7 mouse cellular contexts compared by ENCODE assay signal in the genomic region with DNA sequence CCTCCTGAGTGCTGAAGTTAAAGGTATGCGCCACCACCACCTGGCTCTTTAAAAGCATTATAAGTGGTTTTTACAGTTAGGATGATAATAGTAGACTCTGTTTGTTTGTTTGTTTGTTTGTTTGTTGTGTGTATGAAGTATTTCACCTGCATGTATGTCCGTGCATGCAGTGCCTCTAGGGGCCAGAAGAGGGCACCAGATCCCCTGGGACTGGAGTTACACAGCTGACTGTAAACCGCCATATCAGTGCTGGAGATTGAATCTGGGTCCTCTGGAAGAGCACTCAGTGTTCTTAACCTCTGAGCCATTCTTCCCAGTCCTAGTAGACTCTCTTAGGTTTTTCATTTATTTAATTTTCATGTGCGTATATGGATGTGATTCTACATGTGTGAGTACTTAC. TPM values are rescaled to one million over a fixed set of nuclear protein-coding genes. Genes with fewer than 3 reads are reported as not detected.
DNase-seq lines count a peak whose midpoint lies in the region; ATAC-seq and TF ChIP-seq lines count a peak whose summit lies in the region.

No protein-coding gene starts in this region.

- H3K36me3 ChIP-seq in kidney, adult 2 months (ENCODE audit: control insufficient read depth, insufficient read depth, low read length), result no peaks in the 10 kb centered on the region
- H3K36me3 ChIP-seq in MEL (ENCODE audit: control insufficient read depth in 1 of 2, insufficient read depth in 2 of 2, low read length in 2 of 2), result no peaks in the 10 kb centered on the region

- peak; percentile 25 for DNase-seq in kidney, adult 2 months
- no peak for DNase-seq in kidney, postnatal 14 days
- peak; percentile 64 for DNase-seq in MEL (ENCODE audit: low read depth, low spot score)
- DNase-seq in embryo, embryonic 11 days, result peak; percentile 14
- peak; percentile 21 to 33 for DNase-seq in spleen, postnatal 14 days (ENCODE audit: low spot score in 2 of 2)
- no peak for DNase-seq in left cerebral cortex, postnatal 36 days (ENCODE audit: low spot score in 2 of 2)

- ATAC-seq in inflammation-experienced regulatory T-cells, adult 6 months, result no peak

- H3K9me3 ChIP-seq in MEL (replicated peaks; ENCODE audit: insufficient read depth, low read length), result no peaks in the 10 kb centered on the region

- H3K4me1 ChIP-seq in kidney, adult 2 months (ENCODE audit: control insufficient read depth, insufficient read depth, low read length), result no peaks in the 10 kb centered on the region
- no peaks in the 10 kb centered on the region for H3K4me1 ChIP-seq in MEL (ENCODE audit: control insufficient read depth in 1 of 2, insufficient read depth in 2 of 2, low read length in 2 of 2)

- H3K27ac ChIP-seq in kidney, adult 2 months (ENCODE audit: insufficient read depth, low read depth, low read length), result no peak overlapping the region
- no peak overlapping the region for H3K27ac ChIP-seq in MEL (ENCODE audit: control insufficient read depth, low read depth, low read length)

- no peaks in the 10 kb centered on the region for H3K27me3 ChIP-seq in kidney, adult 2 months (replicated peaks; ENCODE audit: control insufficient read depth, insufficient read depth, low read length)
- no peaks in the 10 kb centered on the region; a peak in 1 of 4 replicates for H3K27me3 ChIP-seq in MEL (ENCODE audit: control insufficient read depth in 1 of 2, insufficient read depth in 2 of 2, low read length in 2 of 2)

- WGBS in kidney, adult 2 months, result 86% methylated on average over 4 of the region's 4 CpGs

- no peak for TF ChIP-seq EP300 in MEL (IDR thresholded peaks at IDR 0.05; ENCODE audit: low read depth in 1 of 2, low read length in 2 of 2)

- H3K4me3 ChIP-seq in kidney, adult 2 months (ENCODE audit: insufficient read depth, low read depth, low read length), result no peak overlapping the region
- H3K4me3 ChIP-seq in MEL (ENCODE audit: control insufficient read depth in 1 of 2, insufficient read depth in 1 of 2, low read depth in 2 of 2, low read length in 2 of 2), result no peak overlapping the region

- no peaks in the 10 kb centered on the region for H3K79me2 ChIP-seq in MEL (ENCODE audit: control insufficient read depth, insufficient read depth, low read length, poor library complexity)

- TF ChIP-seq RAD21 in MEL (IDR thresholded peaks at IDR 0.05; ENCODE audit: low read depth, low read length), result peak; percentile 88

- no peak overlapping the region for H3K9ac ChIP-seq in MEL (ENCODE audit: control insufficient read depth, low read depth, low read length, poor library complexity, severe bottlenecking)

- intact Hi-C loops in left cerebral cortex, postnatal 36 days (cut with DNase I), result loop anchor here (10.0 kb wide), 1 partner anchor 60 kb away; a partner anchor contains a TSS

- TF ChIP-seq CTCF in kidney, adult 2 months (conservative IDR thresholded peaks at IDR 0.05; ENCODE audit: insufficient read depth, insufficient read length, low read depth, low read length), result peak; percentile 56
- TF ChIP-seq CTCF in MEL (IDR thresholded peaks at IDR 0.05 in 2 of 3, conservative IDR thresholded peaks at IDR 0.05 in 1 of 3; ENCODE audit: control insufficient read depth in 1 of 3, insufficient read depth in 1 of 3, low read depth in 2 of 3, low read length in 3 of 3, poor library complexity in 1 of 3, severe bottlenecking in 1 of 3), result peak; percentile 78 to 80 (median 78)

- TF ChIP-seq POLR2A in kidney, adult 2 months (IDR thresholded peaks at IDR 0.05; ENCODE audit: low read depth, low read length), result no peak
- no peak for TF ChIP-seq POLR2A in MEL (IDR thresholded peaks at IDR 0.05; ENCODE audit: control insufficient read depth in 1 of 2, insufficient read depth in 1 of 2, low read depth in 1 of 2, low read length in 2 of 2, poor library complexity in 1 of 2)

TF ChIP-seq in MEL, 35 proteins besides CTCF, POLR2A, EP300 and RAD21:
- TF ChIP-seq ZC3H11A (IDR thresholded peaks at IDR 0.05; ENCODE audit: low read depth, low read length), result peak; percentile 91
- TF ChIP-seq GATA1 (IDR thresholded peaks at IDR 0.05; ENCODE audit: low read depth, low read length), result 0 out of 2 replicates have a peak, but pooled peaks have one; percentile 42
- peak; percentile 84 for TF ChIP-seq SMC3 (IDR thresholded peaks at IDR 0.05; ENCODE audit: low read depth, low read length)
- TF ChIP-seq MAX (IDR thresholded peaks at IDR 0.05; ENCODE audit: low read length), result no peak
- no peak for TF ChIP-seq ELF1 (IDR thresholded peaks at IDR 0.05; ENCODE audit: low read depth, low read length)

RNA-seq across cellular contexts. Expression of a gene that starts 13.9 kb away (rescaled TPM):
- polyA plus RNA-seq in kidney, adult 2 months (2012; rRNA removed), result 25.8 and 32.5 TPM in 2 replicates
- 0.31 and 0.62 TPM in 2 replicates for total RNA-seq in MEL (2012; rRNA removed)
- polyA plus RNA-seq in MEL (2012; ENCODE audit: insufficient read depth in 1 of 2, insufficient read length in 2 of 2, low read depth in 1 of 2, low replicate concordance in 2 of 2, missing spikeins in 1 of 2), result 1 to 10 TPM in 1 of 2 experiments, not detected in 1; 1.9 TPM
- polyA plus RNA-seq in inflammation-experienced regulatory T-cells, adult 6 months (2017; shearing (Covaris generic)), result 1 to 10 TPM in 1 of 3 experiments, under 1 TPM in 2; 0.50 to 2.7 (median 0.71) TPM
- total RNA-seq in left cerebral cortex, postnatal 36 days (2021), result under 1 TPM; 0.15 to 0.16 TPM

RNA-seq across cellular contexts. Expression of a gene that starts 51.6 kb away (rescaled TPM):
- polyA plus RNA-seq in kidney, adult 2 months (2012; rRNA removed), result 1.5 and 6.8 TPM in 2 replicates
- total RNA-seq in MEL (2012; rRNA removed), result 0.31 and 0.56 TPM in 2 replicates
- polyA plus RNA-seq in MEL (2012; ENCODE audit: insufficient read depth in 1 of 2, insufficient read length in 2 of 2, low read depth in 1 of 2, low replicate concordance in 2 of 2, missing spikeins in 1 of 2), result 1 to 10 TPM in 1 of 2 experiments, not detected in 1; 1.2 TPM
- polyA plus RNA-seq in inflammation-experienced regulatory T-cells, adult 6 months (2017; shearing (Covaris generic)), result 100 to 1,000 TPM; 303 to 376 (median 360) TPM
- total RNA-seq in left cerebral cortex, postnatal 36 days (2021), result 1 to 10 TPM; 1.2 to 1.5 TPM

Comparison
In these comparisons a context has a peak if more than half of its experiments do, and no peak if none do; other contexts are left out.
1. DNase-seq: peak in kidney, adult 2 months (single experiment), MEL (single experiment), embryo, embryonic 11 days (single experiment) and spleen, postnatal 14 days (2 of 2); none in kidney, postnatal 14 days (single experiment) and left cerebral cortex, postnatal 36 days (0 of 2).
2. RNA of a gene that starts 51.6 kb away (polyA plus RNA-seq): 303 to 376 TPM in inflammation-experienced regulatory T-cells, adult 6 months; 1.5 to 6.8 TPM in kidney, adult 2 months and 1.2 TPM in MEL; every median in the first group is over 10 times any median in the second.